Mouse (Mus musculus) left cerebral cortex, adult 11 months (tissue): Measurements from ENCODE around the gene Sh3d19.

ENCODE experiments used
- DNase-seq: peaks from one replicate; pipeline ENCODE4 v3.0.0; 2022; ENCODE audit warnings: low spot score

The Sh3d19 gene

DNA sequence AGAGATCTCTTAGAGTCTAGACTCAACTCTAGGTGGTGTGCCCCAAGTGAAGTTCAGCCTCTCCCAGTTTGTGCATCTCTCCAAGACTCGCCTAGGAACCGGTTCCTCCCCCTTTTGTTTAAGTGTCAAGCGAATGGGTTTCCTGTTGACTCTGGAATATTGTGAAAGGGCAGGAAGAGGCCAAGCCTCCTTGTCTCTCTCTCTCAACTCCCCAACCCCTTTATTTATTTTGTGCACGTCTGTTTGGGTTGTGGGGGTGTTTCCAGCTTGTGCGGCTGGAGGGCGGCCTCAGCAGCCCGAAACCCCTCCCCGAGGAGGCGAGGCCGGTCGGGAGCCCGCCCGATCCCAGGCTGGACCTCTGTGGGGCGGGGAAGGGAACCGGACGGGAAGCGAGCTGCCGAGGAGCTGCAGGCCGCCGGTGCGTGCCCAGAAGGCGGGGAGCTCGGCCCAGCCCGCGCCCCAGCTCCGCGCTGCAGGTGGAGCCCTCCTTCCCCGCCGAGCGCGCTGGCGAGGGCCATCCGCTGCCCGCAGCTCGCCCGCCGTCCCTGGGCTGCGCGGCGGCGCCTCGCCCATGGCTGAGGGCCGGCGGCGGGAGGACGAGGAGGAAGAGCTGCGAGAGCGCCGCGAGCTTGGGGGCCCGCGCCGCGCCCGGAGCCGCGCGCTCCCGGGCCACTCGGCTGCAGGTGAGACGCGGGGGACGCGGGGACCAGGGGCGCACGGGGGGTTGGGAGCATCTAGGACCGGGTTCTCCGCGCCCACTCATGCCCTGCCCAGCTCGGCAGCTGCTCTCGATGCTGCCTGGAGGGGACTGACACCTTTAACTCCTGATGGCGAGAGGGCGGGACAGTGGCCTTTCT lies at the start of gene Sh3d19:
Gene Sh3d19 (plus strand): TSS at position 368 of the 857 bp plus-strand sequence.
- DNase-seq = peak; percentile 22

DNA sequence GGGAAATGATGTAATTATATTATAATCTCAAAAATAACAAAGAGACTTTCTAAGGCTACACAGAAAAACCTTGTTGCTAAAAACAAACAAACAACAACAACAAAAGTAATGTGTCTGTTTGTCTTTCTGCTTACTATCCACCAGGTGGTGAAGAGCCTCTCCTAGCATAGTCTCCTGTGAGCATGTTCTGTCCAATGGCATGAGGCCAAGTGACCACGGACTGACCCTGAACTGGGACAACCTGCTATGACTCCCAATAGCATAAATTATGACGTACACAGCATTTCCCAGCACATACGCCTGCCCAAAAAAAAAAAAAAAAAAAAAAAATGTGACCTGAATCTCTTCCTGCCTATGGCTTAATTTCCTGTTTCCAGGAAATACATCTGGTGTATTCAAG lies 48.6 kb upstream of the Sh3d19 start:
- no peak for DNase-seq

GRCm38 (mm10) chr3:85923343-85923742 lies 47.6 kb upstream of the Sh3d19 start:
- DNase-seq = no peak

DNA sequence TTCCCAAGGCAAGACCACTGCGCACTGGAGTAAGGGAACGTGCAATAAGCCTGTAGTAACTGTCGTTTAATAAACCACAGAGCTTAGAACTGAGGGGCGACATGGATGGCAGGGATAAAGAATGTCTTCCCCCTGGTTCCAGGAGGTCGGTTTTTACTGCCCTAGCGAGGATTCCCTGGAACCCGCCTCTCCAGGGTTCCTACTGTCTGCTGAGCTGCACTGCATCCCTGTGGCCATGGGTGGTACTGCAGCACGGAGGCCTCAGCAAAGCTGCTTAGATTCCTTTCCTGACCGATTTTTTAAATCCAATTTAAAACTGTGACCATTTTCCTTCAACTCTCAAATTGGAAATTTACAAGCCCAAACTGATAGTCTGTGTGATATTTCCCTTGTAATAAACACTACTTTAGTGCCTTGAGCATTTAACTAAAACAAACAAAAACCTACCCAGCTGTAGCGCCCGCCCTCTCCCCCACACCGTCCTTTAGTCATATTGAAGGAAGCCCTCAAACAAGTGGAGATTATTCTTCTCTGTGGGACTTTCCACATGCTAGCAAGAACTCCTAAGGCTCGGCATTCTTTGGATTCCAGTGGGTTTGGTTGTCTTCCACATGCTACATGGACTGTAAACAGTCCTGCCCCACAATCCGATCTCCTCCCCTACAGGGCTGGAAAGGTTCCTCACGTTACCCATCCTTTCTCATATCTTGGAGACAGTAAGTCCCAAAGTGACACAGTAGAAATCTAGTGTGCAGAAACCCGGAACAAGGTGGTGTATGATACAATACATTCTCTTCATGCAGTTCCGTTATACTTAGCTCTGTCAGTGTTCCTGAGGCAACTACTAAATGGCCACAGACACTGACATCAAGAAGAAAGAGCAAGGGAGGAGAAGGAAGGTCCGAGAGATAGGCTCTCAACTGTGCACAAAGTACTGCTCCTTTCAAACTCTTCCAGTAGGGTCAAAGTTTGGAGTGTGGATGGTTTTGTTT lies 46.7 kb upstream of the Sh3d19 start:
- peak; percentile 65 for DNase-seq

- no peak for DNase-seq
These were observed 43.6 kb upstream of the Sh3d19 start for GRCm38 (mm10) chr3:85927296-85927695.

DNA sequence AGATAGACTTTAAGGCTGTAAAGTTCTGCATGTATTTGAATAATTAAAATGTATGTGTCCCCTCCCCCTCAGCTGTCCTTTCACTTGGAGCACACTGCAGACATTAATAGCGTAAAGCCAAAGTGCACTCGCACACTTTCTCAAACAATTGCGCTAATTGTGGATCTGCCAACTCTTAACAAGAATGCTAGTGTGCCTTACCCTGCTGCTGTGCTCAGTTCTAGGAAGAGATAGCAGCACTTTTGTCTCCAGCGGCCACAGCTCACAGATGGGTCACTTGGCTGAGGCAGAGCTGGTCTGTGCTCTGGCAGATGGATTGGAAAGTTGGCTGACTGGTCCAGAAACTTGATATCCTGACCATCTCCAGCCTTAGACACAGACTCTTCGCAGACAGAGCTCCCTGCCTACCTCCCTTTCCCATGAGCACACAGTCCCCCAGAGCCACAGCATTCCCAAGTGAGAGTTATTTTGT lies 42.7 kb upstream of the Sh3d19 start:
- DNase-seq = peak; percentile 55

GRCm38 (mm10) chr3:85929711-85930110 lies 41.2 kb upstream of the Sh3d19 start:
- no peak for DNase-seq

DNA sequence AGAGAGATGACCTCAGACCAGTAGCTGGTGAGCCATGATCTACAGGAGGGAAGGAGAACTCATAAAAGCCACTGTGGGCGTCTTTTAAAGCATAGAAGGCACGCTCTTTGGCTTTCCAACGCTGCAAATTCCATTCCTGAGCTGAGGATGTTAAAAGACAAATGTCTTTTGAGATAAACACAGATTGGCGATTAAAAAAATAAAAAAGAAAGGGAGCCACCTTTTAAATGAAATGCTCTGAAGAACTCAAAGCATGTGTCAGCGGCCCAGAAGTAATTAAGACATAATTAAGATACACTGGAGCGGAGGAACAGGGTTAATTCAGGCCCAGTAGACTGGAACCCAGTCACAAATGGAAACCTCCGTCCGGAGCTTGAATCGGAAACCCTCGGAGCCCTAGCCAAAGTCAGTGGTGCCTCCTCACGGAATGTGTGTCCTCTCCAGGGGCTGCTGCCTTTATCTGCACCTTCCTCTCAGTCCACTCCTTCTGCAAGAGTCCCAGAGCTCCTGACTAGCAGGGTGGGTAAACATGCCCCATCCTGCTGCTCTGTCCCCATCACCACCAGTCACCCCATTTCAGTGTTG lies 40.1 kb upstream of the Sh3d19 start:
- no peak for DNase-seq

- no peak for DNase-seq
These were observed 39.0 kb upstream of the Sh3d19 start for GRCm38 (mm10) chr3:85931859-85932258.

GRCm38 (mm10) chr3:85933586-85933985 lies 37.3 kb upstream of the Sh3d19 start:
- DNase-seq = no peak

DNA sequence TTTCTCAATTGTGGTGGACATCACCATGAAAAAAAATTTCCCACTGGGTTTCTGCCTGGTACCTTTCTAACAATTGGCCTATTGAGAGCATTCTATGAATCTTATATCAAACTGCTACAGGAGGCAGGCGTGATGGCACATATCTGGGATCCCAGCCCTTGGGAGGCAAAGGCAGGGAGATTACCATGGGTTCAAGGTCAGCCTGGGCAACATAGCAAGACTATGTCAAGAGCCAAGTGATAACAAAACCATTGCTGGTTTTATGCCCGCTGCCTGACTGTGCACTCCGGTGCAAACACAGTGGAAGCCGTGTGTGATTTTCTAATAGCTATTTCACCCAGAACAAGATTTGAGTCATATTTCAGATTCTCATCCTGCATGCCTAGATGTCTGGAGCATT lies 20.0 kb upstream of the Sh3d19 start:
- no peak for DNase-seq

DNA sequence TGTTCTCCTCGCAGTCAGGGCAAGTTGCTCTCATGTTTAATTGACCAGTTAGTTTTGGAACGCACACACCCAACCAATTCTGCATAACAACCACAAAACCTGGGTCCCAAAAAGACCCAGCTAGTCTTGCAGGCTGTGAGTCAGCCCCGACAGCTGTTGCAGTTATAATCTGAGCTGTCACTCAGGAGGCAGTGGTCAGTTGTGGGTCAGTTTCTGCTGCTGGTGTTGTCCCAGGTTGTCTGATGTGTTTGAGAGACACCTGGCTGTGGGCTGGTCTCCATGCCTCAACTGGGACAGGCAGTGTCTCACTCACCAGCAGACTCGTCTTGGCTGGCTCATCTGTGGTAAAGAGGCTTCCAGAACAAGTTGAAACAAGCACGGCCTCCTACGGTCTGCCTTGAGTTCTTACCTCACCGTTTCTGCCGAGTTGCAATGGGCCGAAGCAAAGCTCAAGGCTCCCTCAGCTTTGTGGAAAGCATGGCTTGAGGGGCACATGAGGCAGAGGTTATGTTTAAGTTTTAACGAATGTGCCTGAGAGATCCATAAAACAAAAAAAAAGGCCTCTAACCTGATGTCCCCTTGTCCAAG lies 18.1 kb upstream of the Sh3d19 start:
- DNase-seq = no peak

GRCm38 (mm10) chr3:85955269-85955668 lies 15.6 kb upstream of the Sh3d19 start:
- DNase-seq = no peak

- no peak for DNase-seq
These were observed 15.2 kb upstream of the Sh3d19 start for GRCm38 (mm10) chr3:85955704-85956103.

GRCm38 (mm10) chr3:85959669-85960068 lies 11.2 kb upstream of the Sh3d19 start:
- no peak for DNase-seq

DNA sequence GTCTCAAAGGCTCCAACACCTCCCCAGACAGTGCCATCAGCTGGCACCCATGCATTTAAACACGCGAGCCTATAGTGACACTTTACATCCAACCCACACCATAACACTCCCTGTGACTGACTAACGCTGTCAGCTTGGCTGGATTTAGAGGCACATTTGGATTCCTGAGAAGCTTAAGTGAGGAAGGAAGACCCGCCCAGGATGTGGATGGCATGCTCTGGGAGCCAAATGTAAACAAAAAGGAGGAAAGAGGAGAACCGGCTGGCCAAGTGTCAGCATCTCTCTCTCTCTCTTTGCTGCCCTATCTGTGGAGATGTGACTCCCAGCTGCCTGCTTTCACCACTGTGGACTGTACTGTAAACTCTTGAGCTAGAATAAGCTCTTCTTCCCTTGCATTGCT lies 9.8 kb upstream of the Sh3d19 start:
- no peak for DNase-seq

GRCm38 (mm10) chr3:85965479-85965878 lies 5.4 kb upstream of the Sh3d19 start:
- DNase-seq = no peak

GRCm38 (mm10) chr3:85969040-85969439 lies 1.9 kb upstream of the Sh3d19 start:
- DNase-seq = no peak

- no peak for DNase-seq
These were observed 678 bp downstream of the Sh3d19 start for GRCm38 (mm10) chr3:85971599-85971975.

- no peak for DNase-seq
These were observed 2.6 kb downstream of the Sh3d19 start for GRCm38 (mm10) chr3:85973376-85974140.

- DNase-seq = no peak
These were observed 3.5 kb downstream of the Sh3d19 start for GRCm38 (mm10) chr3:85974451-85974850.
